Mouse (Mus musculus): ENCODE results near the gene Kcnip2. TPM values are rescaled to one million over a fixed set of nuclear protein-coding genes. Genes with fewer than 3 reads are reported as not detected.

The Kcnip2 gene
- polyA plus RNA-seq, 1 experiment from 2014 or later, result 0.66 TPM

GRCm38 (mm10) chr19:45748691-45749242 is 67.1 kb downstream of the Kcnip2 start:
- H3K9me3 ChIP-seq (ENCODE audit: control insufficient read depth, low read length), result no peaks in the 10 kb centered on the region
- peaks cover 35% of the 10 kb centered on the region for H3K27me3 ChIP-seq (ENCODE audit: control insufficient read depth, insufficient read depth, low read length)
- DNase-seq (ENCODE audit: low spot score, missing footprints), result peak; percentile 90
- H3K9ac ChIP-seq (ENCODE audit: low read length), result peak overlapping the region; percentile 80
- H3K4me2 ChIP-seq, result peak overlapping the region; percentile 93
- H3K4me1 ChIP-seq (ENCODE audit: control insufficient read depth, insufficient read depth, low read length), result peaks cover 12% of the 10 kb centered on the region
- peak; percentile 33 for ATAC-seq (ENCODE audit: low FRiP score)
- 1% methylated on average over 33 of the region's 33 CpGs for WGBS
- H3K27ac ChIP-seq (ENCODE audit: low read depth, low read length), result no peak overlapping the region
- peaks cover 6% of the 10 kb centered on the region; the same call in 1 of the 2 replicates for H3K36me3 ChIP-seq (ENCODE audit: control insufficient read depth, insufficient read depth, low read length)
- peak overlapping the region; percentile 85 for H3K4me3 ChIP-seq (ENCODE audit: low read depth, low read length)

GRCm38 (mm10) chr19:45748206-45748605 is 67.7 kb downstream of the Kcnip2 start:
- no peak for DNase-seq (ENCODE audit: low spot score, missing footprints)
- peaks cover 12% of the 10 kb centered on the region for H3K4me1 ChIP-seq (ENCODE audit: control insufficient read depth, insufficient read depth, low read length)
- H3K4me2 ChIP-seq, result peak overlapping the region; percentile 93
- 0 out of 2 replicates have a peak, but pooled peaks cover 2% of the 10 kb centered on the region for H3K36me3 ChIP-seq (ENCODE audit: control insufficient read depth, insufficient read depth, low read length)
- H3K9ac ChIP-seq (ENCODE audit: low read length), result no peak overlapping the region
- ATAC-seq (ENCODE audit: low FRiP score), result no peak
- peaks cover 41% of the 10 kb centered on the region for H3K27me3 ChIP-seq (ENCODE audit: control insufficient read depth, insufficient read depth, low read length)
- WGBS, result 56% methylated on average over 9 of the region's 9 CpGs
- no peak overlapping the region for H3K27ac ChIP-seq (ENCODE audit: low read depth, low read length)
- no peaks in the 10 kb centered on the region for H3K9me3 ChIP-seq (ENCODE audit: control insufficient read depth, low read length)
- peak overlapping the region; percentile 85 for H3K4me3 ChIP-seq (ENCODE audit: low read depth, low read length)

GRCm38 (mm10) chr19:45747028-45747867 is 68.6 kb downstream of the Kcnip2 start:
- peaks cover 21% of the 10 kb centered on the region for H3K4me1 ChIP-seq (ENCODE audit: control insufficient read depth, insufficient read depth, low read length)

GRCm38 (mm10) chr19:45746153-45747020 is 69.5 kb downstream of the Kcnip2 start:
- H3K27ac ChIP-seq (ENCODE audit: low read depth, low read length), result no peak overlapping the region
- H3K9ac ChIP-seq (ENCODE audit: low read length), result no peak overlapping the region
- no peaks in the 10 kb centered on the region for H3K36me3 ChIP-seq (ENCODE audit: control insufficient read depth, insufficient read depth, low read length)
- peaks cover 59% of the 10 kb centered on the region for H3K27me3 ChIP-seq (ENCODE audit: control insufficient read depth, insufficient read depth, low read length)
- WGBS, result 8% methylated on average over 29 of the region's 29 CpGs
- peaks cover 24% of the 10 kb centered on the region for H3K4me1 ChIP-seq (ENCODE audit: control insufficient read depth, insufficient read depth, low read length)
- peak; percentile 98 for DNase-seq (ENCODE audit: low spot score, missing footprints)
- H3K4me2 ChIP-seq, result no peak overlapping the region
- no peak overlapping the region for H3K4me3 ChIP-seq (ENCODE audit: low read depth, low read length)
- peak; percentile 31; the same call in 1 of the 2 replicates for ATAC-seq (ENCODE audit: low FRiP score)
- no peaks in the 10 kb centered on the region for H3K9me3 ChIP-seq (ENCODE audit: control insufficient read depth, low read length)

More at GRCm38 (mm10) chr19:45747028-45747867, 68.6 kb downstream of the Kcnip2 start:
- no peak for ATAC-seq (ENCODE audit: low FRiP score)
- peak; percentile 99 for DNase-seq (ENCODE audit: low spot score, missing footprints)
- Histone ChIP-seq H3K4me2 (no peak overlapping the region), H3K9me3 (ENCODE audit: control insufficient read depth, low read length) (no peaks in the 10 kb centered on the region), H3K9ac (ENCODE audit: low read length) (no peak overlapping the region), H3K27me3 (ENCODE audit: control insufficient read depth, insufficient read depth, low read length) (peaks cover 51% of the 10 kb centered on the region), H3K4me3 (ENCODE audit: low read depth, low read length) (no peak overlapping the region), H3K27ac (ENCODE audit: low read depth, low read length) (no peak overlapping the region), H3K36me3 (ENCODE audit: control insufficient read depth, insufficient read depth, low read length) (0 out of 2 replicates have a peak, but pooled peaks cover 2% of the 10 kb centered on the region)
- WGBS, result 40% methylated on average over 11 of the region's 11 CpGs

GRCm38 (mm10) chr19:45745344-45746152 is 70.3 kb downstream of the Kcnip2 start:
- ATAC-seq (ENCODE audit: low FRiP score), result no peak
- Histone ChIP-seq H3K27ac (ENCODE audit: low read depth, low read length) (no peak overlapping the region), H3K9ac (ENCODE audit: low read length) (no peak overlapping the region), H3K9me3 (ENCODE audit: control insufficient read depth, low read length) (no peaks in the 10 kb centered on the region), H3K4me3 (ENCODE audit: low read depth, low read length) (no peak overlapping the region), H3K4me1 (ENCODE audit: control insufficient read depth, insufficient read depth, low read length) (peaks cover 24% of the 10 kb centered on the region), H3K36me3 (ENCODE audit: control insufficient read depth, insufficient read depth, low read length) (no peaks in the 10 kb centered on the region), H3K4me2 (no peak overlapping the region), H3K27me3 (ENCODE audit: control insufficient read depth, insufficient read depth, low read length) (peaks cover 67% of the 10 kb centered on the region)
- 1% methylated on average over 32 of the region's 32 CpGs for WGBS
- DNase-seq (ENCODE audit: low spot score, missing footprints), result peak; percentile 92

GRCm38 (mm10) chr19:45743619-45744018 is 72.2 kb downstream of the Kcnip2 start:
- no peaks in the 10 kb centered on the region for H3K36me3 ChIP-seq (ENCODE audit: control insufficient read depth, insufficient read depth, low read length)
- H3K4me2 ChIP-seq, result no peak overlapping the region
- H3K27me3 ChIP-seq (ENCODE audit: control insufficient read depth, insufficient read depth, low read length), result peaks cover 85% of the 10 kb centered on the region
- H3K4me1 ChIP-seq (ENCODE audit: control insufficient read depth, insufficient read depth, low read length), result peaks cover 20% of the 10 kb centered on the region
- no peaks in the 10 kb centered on the region for H3K9me3 ChIP-seq (ENCODE audit: control insufficient read depth, low read length)
- no peak overlapping the region for H3K9ac ChIP-seq (ENCODE audit: low read length)
- DNase-seq (ENCODE audit: low spot score, missing footprints) (peak; percentile 92), ATAC-seq (ENCODE audit: low FRiP score) (no peak)
- no peak overlapping the region for H3K4me3 ChIP-seq (ENCODE audit: low read depth, low read length)
- 16% methylated on average over 7 of the region's 7 CpGs for WGBS
- H3K27ac ChIP-seq (ENCODE audit: low read depth, low read length), result no peak overlapping the region

- Histone ChIP-seq H3K4me2 (peak overlapping the region; percentile 61), H3K9me3 (ENCODE audit: control insufficient read depth, low read length) (no peaks in the 10 kb centered on the region), H3K4me3 (ENCODE audit: low read depth, low read length) (peak overlapping the region; percentile 38), H3K9ac (ENCODE audit: low read length) (no peak overlapping the region; the same call in 1 of the 2 replicates), H3K27me3 (ENCODE audit: control insufficient read depth, insufficient read depth, low read length) (peaks cover 91% of the 10 kb centered on the region), H3K4me1 (ENCODE audit: control insufficient read depth, insufficient read depth, low read length) (peaks cover 17% of the 10 kb centered on the region), H3K27ac (ENCODE audit: low read depth, low read length) (no peak overlapping the region), H3K36me3 (ENCODE audit: control insufficient read depth, insufficient read depth, low read length) (no peaks in the 10 kb centered on the region)
- peak; percentile 92 for DNase-seq (ENCODE audit: low spot score, missing footprints)
- ATAC-seq (ENCODE audit: low FRiP score), result no peak
- WGBS, result 1% methylated on average over 18 of the region's 44 CpGs
Measured at GRCm38 (mm10) chr19:45742984-45743575, 72.8 kb downstream of the Kcnip2 start.

Data from midbrain, embryonic 11.5 days (tissue).